Mouse (Mus musculus): ENCODE results near the gene Kcnj14. TPM values are rescaled to one million over a fixed set of nuclear protein-coding genes. Genes with fewer than 3 reads are reported as not detected.

The Kcnj14 gene
- polyA plus RNA-seq, 1 experiment from 2014 or later = 0.20 TPM

GRCm38 (mm10) chr7:45856950-45857901, 32.6 kb upstream of the Kcnj14 start:
- Histone ChIP-seq H3K9me3 (ENCODE audit: low read length) (no peaks in the 10 kb centered on the region), H3K36me3 (ENCODE audit: insufficient read depth, low read length) (no peaks in the 10 kb centered on the region), H3K4me1 (ENCODE audit: insufficient read depth, low read depth, low read length) (peaks cover 13% of the 10 kb centered on the region; the same call in 1 of the 2 replicates), H3K27me3 (replicated peaks; ENCODE audit: insufficient read depth, low read length) (peaks cover 13% of the 10 kb centered on the region; the same call in 1 of the 2 replicates), H3K4me2 (replicated peaks; ENCODE audit: low read depth, low read length) (peak overlapping the region; percentile 59), H3K9ac (replicated peaks; ENCODE audit: low read depth) (0 out of 2 replicates have a peak overlapping the region, but pooled peaks have one; percentile 5), H3K4me3 (ENCODE audit: low read depth, low read length) (peak overlapping the region; percentile 31), H3K27ac (ENCODE audit: low read length) (no peak overlapping the region)
- DNase-seq (ENCODE audit: low spot score) (no peak), ATAC-seq (peak; percentile 26; the same call in 1 of the 2 replicates)
- TF ChIP-seq EP300 (IDR thresholded peaks at IDR 0.05) (no peak), CTCF (IDR thresholded peaks at IDR 0.05) (no peak)
- 4% methylated on average over 29 of the region's 30 CpGs for WGBS

- no peak for DNase-seq (ENCODE audit: low spot score)
- H3K27me3 ChIP-seq (replicated peaks; ENCODE audit: insufficient read depth, low read length) = peaks cover 13% of the 10 kb centered on the region; the same call in 1 of the 2 replicates
- H3K36me3 ChIP-seq (ENCODE audit: insufficient read depth, low read length) = no peaks in the 10 kb centered on the region
- no peak for ATAC-seq
- no peak overlapping the region for H3K9ac ChIP-seq (replicated peaks; ENCODE audit: low read depth)
- no peak overlapping the region for H3K27ac ChIP-seq (ENCODE audit: low read length)
- no peak for TF ChIP-seq EP300 (IDR thresholded peaks at IDR 0.05)
- no peak for TF ChIP-seq CTCF (IDR thresholded peaks at IDR 0.05)
- WGBS = 79% methylated on average over 12 of the region's 12 CpGs
- H3K4me3 ChIP-seq (ENCODE audit: low read depth, low read length) = no peak overlapping the region
- H3K4me2 ChIP-seq (replicated peaks; ENCODE audit: low read depth, low read length) = no peak overlapping the region
- peaks cover 13% of the 10 kb centered on the region; the same call in 1 of the 2 replicates for H3K4me1 ChIP-seq (ENCODE audit: insufficient read depth, low read depth, low read length)
- H3K9me3 ChIP-seq (ENCODE audit: low read length) = no peaks in the 10 kb centered on the region
Measured at GRCm38 (mm10) chr7:45853089-45853488, 28.5 kb upstream of the Kcnj14 start.

- no peak for TF ChIP-seq CTCF (IDR thresholded peaks at IDR 0.05)
- no peak for TF ChIP-seq EP300 (IDR thresholded peaks at IDR 0.05)
- no peaks in the 10 kb centered on the region for H3K4me1 ChIP-seq (ENCODE audit: insufficient read depth, low read depth, low read length)
- ATAC-seq (no peak), DNase-seq (ENCODE audit: low spot score) (no peak)
- no peak overlapping the region for H3K4me3 ChIP-seq (ENCODE audit: low read depth, low read length)
- H3K27ac ChIP-seq (ENCODE audit: low read length) = no peak overlapping the region
- WGBS = 43% methylated on average over 3 of the region's 3 CpGs
- no peaks in the 10 kb centered on the region for H3K9me3 ChIP-seq (ENCODE audit: low read length)
- H3K27me3 ChIP-seq (replicated peaks; ENCODE audit: insufficient read depth, low read length) = no peaks in the 10 kb centered on the region
- H3K36me3 ChIP-seq (ENCODE audit: insufficient read depth, low read length) = no peaks in the 10 kb centered on the region
- H3K9ac ChIP-seq (replicated peaks; ENCODE audit: low read depth) = no peak overlapping the region
- no peak overlapping the region for H3K4me2 ChIP-seq (replicated peaks; ENCODE audit: low read depth, low read length)
Measured at GRCm38 (mm10) chr7:45850661-45851060, 26.1 kb upstream of the Kcnj14 start.

GRCm38 (mm10) chr7:45848447-45849027, 24.0 kb upstream of the Kcnj14 start:
- Histone ChIP-seq H3K4me3 (ENCODE audit: low read depth, low read length) (no peak overlapping the region), H3K36me3 (ENCODE audit: insufficient read depth, low read length) (no peaks in the 10 kb centered on the region), H3K9me3 (ENCODE audit: low read length) (no peaks in the 10 kb centered on the region), H3K27me3 (replicated peaks; ENCODE audit: insufficient read depth, low read length) (no peaks in the 10 kb centered on the region), H3K9ac (replicated peaks; ENCODE audit: low read depth) (no peak overlapping the region), H3K27ac (ENCODE audit: low read length) (no peak overlapping the region), H3K4me2 (replicated peaks; ENCODE audit: low read depth, low read length) (no peak overlapping the region), H3K4me1 (ENCODE audit: insufficient read depth, low read depth, low read length) (no peaks in the 10 kb centered on the region)
- DNase-seq (ENCODE audit: low spot score) (peak; percentile 48), ATAC-seq (peak; percentile 55)
- no peak for TF ChIP-seq CTCF (IDR thresholded peaks at IDR 0.05)
- no peak for TF ChIP-seq EP300 (IDR thresholded peaks at IDR 0.05)
- 17% methylated on average over 6 of the region's 6 CpGs for WGBS

- H3K9me3 ChIP-seq (ENCODE audit: low read length) = no peaks in the 10 kb centered on the region
- peak; percentile 54 for ATAC-seq
- no peak overlapping the region; the same call in 1 of the 2 replicates for H3K27ac ChIP-seq (ENCODE audit: low read length)
- H3K4me3 ChIP-seq (ENCODE audit: low read depth, low read length) = no peak overlapping the region
- 72% methylated on average over 10 of the region's 10 CpGs for WGBS
- no peak overlapping the region for H3K9ac ChIP-seq (replicated peaks; ENCODE audit: low read depth)
- 0 out of 2 replicates have a peak, but pooled peaks cover 5% of the 10 kb centered on the region for H3K27me3 ChIP-seq (replicated peaks; ENCODE audit: insufficient read depth, low read length)
- no peak overlapping the region for H3K4me2 ChIP-seq (replicated peaks; ENCODE audit: low read depth, low read length)
- no peaks in the 10 kb centered on the region for H3K36me3 ChIP-seq (ENCODE audit: insufficient read depth, low read length)
- DNase-seq (ENCODE audit: low spot score) = peak; percentile 43
- peak; percentile 74 for TF ChIP-seq EP300 (IDR thresholded peaks at IDR 0.05)
- no peak for TF ChIP-seq CTCF (IDR thresholded peaks at IDR 0.05)
- H3K4me1 ChIP-seq (ENCODE audit: insufficient read depth, low read depth, low read length) = no peaks in the 10 kb centered on the region
Measured at GRCm38 (mm10) chr7:45842950-45843744, 18.6 kb upstream of the Kcnj14 start.

All from lung, postnatal 0 days (tissue).